Mouse (Mus musculus): ENCODE data around the gene Lta. TPM values are rescaled to one million over a fixed set of nuclear protein-coding genes. Genes with fewer than 3 reads are reported as not detected.

Gene Lta
- polyA plus RNA-seq, 1 experiment from 2014 or later: 0.21 TPM

GRCm38 (mm10) chr17:35168541-35169207, 36.5 kb downstream of the Lta start:
- H3K9me3 ChIP-seq: no peaks in the 10 kb centered on the region
- no peaks in the 10 kb centered on the region for H3K27me3 ChIP-seq
- no peak overlapping the region for H3K4me3 ChIP-seq
- 8% methylated on average over 4 of the region's 4 CpGs for WGBS
- peaks cover 13% of the 10 kb centered on the region for H3K4me1 ChIP-seq
- H3K36me3 ChIP-seq: no peaks in the 10 kb centered on the region
- no peak for ATAC-seq (ENCODE audit: borderline replicate concordance, extremely low read depth, low FRiP score, low TSS enrichment)
- H3K9ac ChIP-seq: no peak overlapping the region
- H3K4me2 ChIP-seq: no peak overlapping the region
- no peak overlapping the region for H3K27ac ChIP-seq

- Histone ChIP-seq H3K4me2 (no peak overlapping the region), H3K36me3 (no peaks in the 10 kb centered on the region), H3K27me3 (no peaks in the 10 kb centered on the region), H3K9me3 (no peaks in the 10 kb centered on the region), H3K4me3 (no peak overlapping the region), H3K27ac (no peak overlapping the region), H3K9ac (no peak overlapping the region), H3K4me1 (peaks cover 16% of the 10 kb centered on the region)
- ATAC-seq (ENCODE audit: borderline replicate concordance, extremely low read depth, low FRiP score, low TSS enrichment): no peak
- WGBS: 81% methylated on average over 7 of the region's 7 CpGs
Measured at GRCm38 (mm10) chr17:35167794-35168193, 37.4 kb downstream of the Lta start.

DNA sequence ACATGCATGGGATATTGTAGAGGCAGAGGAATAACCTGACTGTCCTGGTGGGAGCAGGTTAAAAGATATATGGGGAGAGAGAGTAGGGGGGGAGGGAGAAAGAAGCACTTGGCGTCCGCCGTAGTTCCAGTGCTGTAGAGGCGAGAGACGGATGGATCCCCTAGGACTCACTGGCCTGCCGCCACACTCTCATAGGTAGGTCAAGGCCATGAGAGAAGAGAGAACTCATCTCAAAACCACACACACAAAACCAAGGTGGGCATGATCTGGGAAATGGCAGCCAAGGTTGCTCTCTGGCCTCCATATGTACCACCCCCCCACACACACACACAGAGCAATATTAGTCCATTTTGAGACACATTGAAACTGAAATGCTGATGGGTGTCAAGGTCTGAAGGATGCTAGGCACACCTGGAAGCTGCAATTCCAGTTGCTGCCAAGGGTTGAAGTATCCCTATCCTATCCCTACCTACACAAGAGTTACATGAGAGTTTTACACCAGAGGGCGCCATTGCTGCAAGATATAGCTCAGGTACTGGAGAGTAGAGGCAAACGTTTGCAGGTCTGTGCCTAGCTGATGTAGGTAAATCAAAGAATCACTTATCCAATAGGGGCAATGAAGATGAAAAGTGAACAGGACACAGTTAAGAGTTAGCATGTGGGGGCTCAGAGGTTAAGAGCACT, 38.7 kb downstream of the Lta start:
- ATAC-seq (ENCODE audit: borderline replicate concordance, extremely low read depth, low FRiP score, low TSS enrichment): no peak
- Histone ChIP-seq H3K9ac (no peak overlapping the region), H3K27me3 (no peaks in the 10 kb centered on the region), H3K9me3 (no peaks in the 10 kb centered on the region), H3K4me3 (peak overlapping the region; percentile 90; the same call in 1 of the 2 replicates), H3K36me3 (peaks cover 5% of the 10 kb centered on the region), H3K4me1 (peaks cover 26% of the 10 kb centered on the region), H3K4me2 (peak overlapping the region; percentile 58), H3K27ac (peak overlapping the region; percentile 100; the same call in 1 of the 2 replicates)
- 67% methylated on average over 8 of the region's 8 CpGs for WGBS

DNA sequence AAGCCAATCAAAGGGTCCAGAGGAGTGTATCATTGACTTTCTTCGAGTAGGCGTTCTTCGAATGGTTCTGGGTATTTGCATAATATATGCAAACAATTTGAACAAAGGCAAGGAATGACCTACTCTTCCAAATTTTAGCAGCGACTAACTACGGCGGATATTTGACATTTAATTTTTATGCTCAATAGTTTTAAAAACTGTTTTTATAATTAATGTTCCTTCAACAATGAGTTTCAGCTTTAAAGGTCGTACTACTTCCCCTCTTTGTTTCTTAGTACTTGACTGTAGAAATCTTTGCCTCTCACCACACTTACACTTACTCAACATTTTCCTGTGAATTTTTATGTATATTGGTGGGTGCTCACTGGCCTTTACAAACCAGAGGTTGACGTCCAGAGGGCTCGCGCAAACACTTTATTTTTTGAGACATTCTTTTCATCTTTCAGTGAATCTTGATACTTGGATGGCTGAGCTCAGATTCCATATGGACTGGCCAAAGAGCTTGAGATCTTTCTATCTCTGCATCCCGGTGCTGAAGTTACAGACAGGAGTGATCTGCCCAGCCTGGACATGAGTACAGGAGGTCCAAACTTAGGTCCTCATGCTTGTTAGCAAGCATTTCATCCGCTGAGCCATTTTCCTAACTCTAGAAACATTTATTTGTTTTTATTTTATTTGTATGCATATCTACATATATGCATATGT, 39.5 kb downstream of the Lta start:
- H3K27ac ChIP-seq: peak overlapping the region; percentile 100
- peaks cover 29% of the 10 kb centered on the region for H3K4me1 ChIP-seq
- peak; percentile 85 for ATAC-seq (ENCODE audit: borderline replicate concordance, extremely low read depth, low FRiP score, low TSS enrichment)
- H3K9ac ChIP-seq: peak overlapping the region; percentile 59
- H3K4me3 ChIP-seq: peak overlapping the region; percentile 90
- peak overlapping the region; percentile 58 for H3K4me2 ChIP-seq
- H3K36me3 ChIP-seq: peaks cover 14% of the 10 kb centered on the region
- no peaks in the 10 kb centered on the region for H3K9me3 ChIP-seq
- 17% methylated on average over 12 of the region's 12 CpGs for WGBS
- no peaks in the 10 kb centered on the region for H3K27me3 ChIP-seq

DNA sequence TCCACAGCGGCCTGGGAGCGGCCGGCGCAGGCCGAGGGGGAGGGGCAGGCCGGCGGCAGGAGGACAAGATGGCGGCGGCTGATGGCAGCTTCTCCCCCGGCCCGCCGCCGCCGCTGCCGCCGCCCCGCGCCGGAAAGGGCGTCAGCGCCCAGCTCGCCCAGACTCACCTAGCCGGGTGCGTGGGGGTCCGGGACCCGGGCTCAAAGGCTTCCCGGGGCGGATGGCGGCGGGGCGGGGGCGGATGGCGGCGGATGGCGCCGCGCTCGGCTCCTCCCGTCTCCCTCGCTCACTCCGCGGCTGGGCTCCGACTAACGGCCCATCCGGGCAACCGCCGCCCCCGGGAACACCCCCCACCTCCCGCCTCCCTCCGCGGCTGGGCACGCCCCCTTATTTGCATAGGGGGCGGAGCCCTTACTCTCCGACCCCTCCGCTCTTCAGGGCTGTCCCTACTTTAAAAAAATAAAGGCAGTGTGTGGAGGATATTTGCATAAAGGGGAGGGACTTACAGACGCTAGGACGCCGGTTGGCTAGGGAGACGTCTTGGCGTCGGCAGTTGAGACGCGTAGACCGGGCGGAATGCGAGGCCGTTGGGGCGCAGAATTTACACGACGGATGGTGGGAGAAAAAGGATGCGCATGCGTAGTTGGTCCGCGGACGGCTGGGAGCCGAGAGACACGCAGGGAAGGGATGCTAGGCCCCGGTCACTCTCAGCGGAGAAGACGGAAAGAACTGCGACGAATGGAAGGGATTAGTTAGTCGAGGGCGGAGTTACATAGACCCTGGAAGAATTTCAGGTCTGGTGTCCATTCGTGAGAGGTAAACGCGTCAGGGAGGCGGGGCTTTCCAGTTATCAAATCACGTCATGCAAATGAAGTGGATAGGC, 40.3 kb downstream of the Lta start, which contains the start of gene Prrc2a:
Prrc2a (minus strand) TSS at position 330 of the 883 bp plus-strand sequence.
- Histone ChIP-seq H3K4me1 (peaks cover 29% of the 10 kb centered on the region), H3K36me3 (peaks cover 22% of the 10 kb centered on the region), H3K9me3 (no peaks in the 10 kb centered on the region), H3K4me3 (peak within 1 kb of the TSS; percentile 90), H3K4me2 (peak within 1 kb of the TSS; percentile 89), H3K27ac (peak within 1 kb of the TSS; percentile 100), H3K27me3 (no peaks in the 10 kb centered on the region), H3K9ac (peak within 1 kb of the TSS; percentile 97)
- peak; percentile 98 for ATAC-seq (ENCODE audit: borderline replicate concordance, extremely low read depth, low FRiP score, low TSS enrichment)
- WGBS: under 1% methylated on average over 54 of the region's 89 CpGs

GRCm38 (mm10) chr17:35164218-35164567, 41.0 kb downstream of the Lta start:
- no peak for ATAC-seq (ENCODE audit: borderline replicate concordance, extremely low read depth, low FRiP score, low TSS enrichment)
- Histone ChIP-seq H3K9me3 (no peaks in the 10 kb centered on the region), H3K4me1 (peaks cover 29% of the 10 kb centered on the region), H3K9ac (peak overlapping the region; percentile 97), H3K27ac (peak overlapping the region; percentile 94), H3K36me3 (peaks cover 28% of the 10 kb centered on the region), H3K4me2 (peak overlapping the region; percentile 89), H3K27me3 (no peaks in the 10 kb centered on the region), H3K4me3 (peak overlapping the region; percentile 90)
- 0% methylated on average over 14 of the region's 28 CpGs for WGBS

DNA sequence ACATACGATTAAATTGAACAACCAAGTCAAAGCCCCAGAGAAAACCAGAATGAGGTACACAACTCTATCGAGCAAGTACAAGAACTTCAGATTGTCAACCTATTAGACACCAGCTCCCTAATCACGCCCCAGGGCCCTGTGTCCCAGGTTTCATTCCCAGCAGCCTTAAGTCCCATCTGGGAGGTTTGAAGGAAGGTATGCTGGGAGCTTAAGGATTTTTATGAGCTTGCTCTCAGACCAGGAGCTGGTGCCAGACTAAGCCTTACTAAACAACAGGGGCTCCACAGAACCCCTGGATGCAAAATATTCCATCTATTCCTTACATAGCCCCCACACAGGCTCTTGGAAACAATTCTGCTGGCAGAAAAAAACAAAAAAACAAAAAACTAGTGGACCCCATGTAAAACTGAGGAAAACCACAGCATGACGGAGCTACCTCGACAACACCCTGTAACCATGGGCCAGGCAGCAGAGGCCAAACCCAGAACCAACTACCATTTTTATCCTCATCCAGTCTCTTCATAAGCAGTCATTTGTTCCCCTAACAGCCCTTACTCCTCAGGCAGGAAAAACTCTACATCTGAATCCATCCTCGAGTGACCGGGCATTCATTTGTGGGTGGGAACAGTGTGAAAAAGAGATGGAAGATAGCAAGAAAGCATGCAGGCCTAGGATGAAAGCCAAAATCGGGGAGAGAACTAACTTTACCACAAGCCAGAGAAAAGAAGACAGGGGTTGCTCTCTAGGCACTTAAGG, 41.6 kb downstream of the Lta start:
- Histone ChIP-seq H3K27ac (peak overlapping the region; percentile 94), H3K9me3 (no peaks in the 10 kb centered on the region), H3K27me3 (no peaks in the 10 kb centered on the region), H3K36me3 (peaks cover 35% of the 10 kb centered on the region), H3K9ac (peak overlapping the region; percentile 97), H3K4me2 (peak overlapping the region; percentile 89), H3K4me3 (peak overlapping the region; percentile 90), H3K4me1 (peaks cover 29% of the 10 kb centered on the region)
- no peak for ATAC-seq (ENCODE audit: borderline replicate concordance, extremely low read depth, low FRiP score, low TSS enrichment)
- WGBS: 5% methylated on average over 8 of the region's 8 CpGs

- H3K27ac ChIP-seq: no peak overlapping the region
- 16% methylated on average over 12 of the region's 12 CpGs for WGBS
- peak overlapping the region; percentile 97 for H3K9ac ChIP-seq
- peak overlapping the region; percentile 89 for H3K4me2 ChIP-seq
- H3K9me3 ChIP-seq: no peaks in the 10 kb centered on the region
- peaks cover 29% of the 10 kb centered on the region for H3K4me1 ChIP-seq
- no peaks in the 10 kb centered on the region for H3K27me3 ChIP-seq
- H3K4me3 ChIP-seq: peak overlapping the region; percentile 90
- ATAC-seq (ENCODE audit: borderline replicate concordance, extremely low read depth, low FRiP score, low TSS enrichment): no peak
- peaks cover 43% of the 10 kb centered on the region for H3K36me3 ChIP-seq
Measured at GRCm38 (mm10) chr17:35162730-35163129, 42.4 kb downstream of the Lta start.

GRCm38 (mm10) chr17:35162121-35162520, 43.0 kb downstream of the Lta start:
- Histone ChIP-seq H3K27ac (no peak overlapping the region), H3K4me2 (peak overlapping the region; percentile 89), H3K27me3 (no peaks in the 10 kb centered on the region), H3K9ac (peak overlapping the region; percentile 97; the same call in 1 of the 2 replicates), H3K36me3 (peaks cover 49% of the 10 kb centered on the region), H3K4me3 (peak overlapping the region; percentile 90), H3K4me1 (peaks cover 29% of the 10 kb centered on the region), H3K9me3 (no peaks in the 10 kb centered on the region)
- no peak for ATAC-seq (ENCODE audit: borderline replicate concordance, extremely low read depth, low FRiP score, low TSS enrichment)
- 52% methylated on average over 14 of the region's 14 CpGs for WGBS

GRCm38 (mm10) chr17:35161421-35161820, 43.7 kb downstream of the Lta start:
- Histone ChIP-seq H3K4me1 (peaks cover 25% of the 10 kb centered on the region), H3K36me3 (peaks cover 56% of the 10 kb centered on the region), H3K27ac (no peak overlapping the region), H3K4me2 (no peak overlapping the region), H3K4me3 (no peak overlapping the region), H3K27me3 (no peaks in the 10 kb centered on the region), H3K9me3 (no peaks in the 10 kb centered on the region), H3K9ac (no peak overlapping the region)
- no peak for ATAC-seq (ENCODE audit: borderline replicate concordance, extremely low read depth, low FRiP score, low TSS enrichment)
- WGBS: 80% methylated on average over 11 of the region's 11 CpGs

DNA sequence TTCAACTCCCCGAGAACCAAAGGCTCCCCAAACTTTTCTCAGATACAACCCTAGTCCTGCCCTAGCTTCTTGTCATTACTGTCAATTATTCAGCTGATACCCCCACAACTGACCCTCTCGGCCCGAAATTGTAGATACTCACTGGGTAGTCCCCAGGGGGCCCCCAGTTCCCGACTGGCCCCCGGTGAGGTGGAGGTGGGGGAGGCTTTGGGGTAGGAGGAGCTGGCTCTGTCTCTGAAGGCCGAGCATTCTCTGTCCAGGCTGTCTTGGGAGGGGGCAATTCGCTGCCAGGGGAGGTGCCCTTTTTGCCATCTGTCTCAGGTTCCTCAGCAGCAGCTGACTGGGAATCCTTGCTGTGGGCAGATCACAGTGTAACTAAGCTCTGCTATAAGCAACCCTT, 45.5 kb downstream of the Lta start:
- H3K36me3 ChIP-seq: peaks cover 74% of the 10 kb centered on the region
- peaks cover 16% of the 10 kb centered on the region for H3K4me1 ChIP-seq
- H3K9ac ChIP-seq: no peak overlapping the region
- no peak overlapping the region for H3K4me2 ChIP-seq
- 80% methylated on average over 7 of the region's 7 CpGs for WGBS
- no peaks in the 10 kb centered on the region for H3K27me3 ChIP-seq
- no peak overlapping the region for H3K27ac ChIP-seq
- no peak overlapping the region for H3K4me3 ChIP-seq
- H3K9me3 ChIP-seq: no peaks in the 10 kb centered on the region
- ATAC-seq (ENCODE audit: borderline replicate concordance, extremely low read depth, low FRiP score, low TSS enrichment): no peak
